Mouse (Mus musculus): ENCODE data around the gene Slc35e3.

Slc35e3 gene

DNA sequence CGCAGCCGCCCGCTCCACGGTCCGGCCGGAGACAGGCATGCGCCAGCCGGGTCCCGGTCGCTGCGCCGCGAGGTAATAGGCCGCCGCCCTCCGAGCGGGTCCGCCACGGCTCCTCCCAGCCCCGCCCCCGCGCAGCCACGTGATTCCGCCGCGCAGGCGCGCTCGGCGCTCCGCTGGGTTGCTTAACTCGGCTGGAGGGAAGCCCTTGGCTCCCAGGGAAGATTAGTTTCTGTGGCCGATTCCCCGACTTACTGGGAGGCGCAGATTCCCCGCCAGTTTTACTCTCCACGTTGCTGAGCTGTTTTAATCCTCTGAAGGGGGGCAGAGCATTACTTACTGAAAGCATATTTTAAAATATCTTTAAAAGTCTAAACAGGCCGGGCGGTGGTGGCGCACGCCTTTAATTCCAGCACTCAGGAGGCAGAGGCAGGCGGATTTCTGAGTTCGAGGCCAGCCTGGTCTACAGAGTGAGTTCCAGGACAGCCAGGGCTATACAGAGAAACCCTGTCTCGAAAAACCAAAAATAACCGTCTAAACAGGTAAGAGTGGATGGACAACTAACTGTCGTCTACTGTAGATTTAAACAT lies at the start of gene Slc35e3:
Gene Slc35e3, minus strand, starts transcription at position 69 of the 587 bp plus-strand sequence.
- in situ Hi-C loops (cut with MboI, MseI) = no loop called here

DNA sequence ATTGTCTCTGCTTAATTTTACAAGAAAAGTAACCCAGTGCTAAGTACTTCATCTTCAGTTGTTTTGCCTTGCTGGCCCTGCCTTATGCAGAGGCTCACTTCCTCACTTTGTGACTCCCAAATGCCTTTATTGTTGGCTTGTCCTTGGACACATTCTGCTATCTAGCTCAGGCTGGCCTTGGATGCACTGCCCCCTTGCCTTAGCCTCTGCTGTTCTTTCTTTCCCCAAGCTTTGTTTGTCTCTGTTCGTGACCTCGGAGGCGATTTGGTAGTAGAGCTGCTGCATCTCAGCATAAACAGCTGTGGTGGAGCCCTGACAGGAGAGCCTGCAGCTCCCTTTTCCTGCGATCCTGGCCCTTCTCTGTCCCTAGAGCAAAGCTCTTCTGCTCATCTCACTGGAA lies 49.0 kb upstream of the Slc35e3 start:
- in situ Hi-C loops (cut with MboI, MseI) = no loop called here

DNA sequence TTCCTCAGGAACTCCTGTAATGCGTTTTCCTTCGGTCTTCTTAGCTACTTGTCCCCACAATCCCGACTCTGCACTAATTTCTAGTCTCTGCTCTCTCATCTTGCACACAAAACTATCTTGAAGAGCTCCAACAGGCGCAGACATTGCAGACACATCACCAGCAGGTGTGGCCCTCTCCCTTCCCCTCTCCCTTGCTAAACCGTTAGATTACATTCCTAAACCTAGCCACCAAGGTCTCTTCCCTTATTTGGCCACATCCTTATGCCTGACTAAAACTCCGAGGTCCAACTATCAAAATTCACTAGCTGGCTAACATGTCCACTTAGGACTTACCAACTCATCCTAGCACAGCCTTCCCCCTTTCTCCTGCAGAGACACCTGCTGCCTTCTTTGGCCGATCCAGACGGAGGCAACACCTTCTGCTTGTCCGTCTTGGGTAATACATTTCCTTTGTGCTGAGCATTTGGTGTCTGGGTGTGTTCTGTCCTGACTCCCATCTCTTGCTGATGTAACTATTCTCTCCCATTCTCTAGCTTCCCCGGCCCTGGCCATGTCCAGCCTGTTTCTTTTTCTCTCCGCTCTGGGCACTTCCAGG lies 47.4 kb upstream of the Slc35e3 start:
- in situ Hi-C loops (cut with MboI, MseI) = no loop called here

DNA sequence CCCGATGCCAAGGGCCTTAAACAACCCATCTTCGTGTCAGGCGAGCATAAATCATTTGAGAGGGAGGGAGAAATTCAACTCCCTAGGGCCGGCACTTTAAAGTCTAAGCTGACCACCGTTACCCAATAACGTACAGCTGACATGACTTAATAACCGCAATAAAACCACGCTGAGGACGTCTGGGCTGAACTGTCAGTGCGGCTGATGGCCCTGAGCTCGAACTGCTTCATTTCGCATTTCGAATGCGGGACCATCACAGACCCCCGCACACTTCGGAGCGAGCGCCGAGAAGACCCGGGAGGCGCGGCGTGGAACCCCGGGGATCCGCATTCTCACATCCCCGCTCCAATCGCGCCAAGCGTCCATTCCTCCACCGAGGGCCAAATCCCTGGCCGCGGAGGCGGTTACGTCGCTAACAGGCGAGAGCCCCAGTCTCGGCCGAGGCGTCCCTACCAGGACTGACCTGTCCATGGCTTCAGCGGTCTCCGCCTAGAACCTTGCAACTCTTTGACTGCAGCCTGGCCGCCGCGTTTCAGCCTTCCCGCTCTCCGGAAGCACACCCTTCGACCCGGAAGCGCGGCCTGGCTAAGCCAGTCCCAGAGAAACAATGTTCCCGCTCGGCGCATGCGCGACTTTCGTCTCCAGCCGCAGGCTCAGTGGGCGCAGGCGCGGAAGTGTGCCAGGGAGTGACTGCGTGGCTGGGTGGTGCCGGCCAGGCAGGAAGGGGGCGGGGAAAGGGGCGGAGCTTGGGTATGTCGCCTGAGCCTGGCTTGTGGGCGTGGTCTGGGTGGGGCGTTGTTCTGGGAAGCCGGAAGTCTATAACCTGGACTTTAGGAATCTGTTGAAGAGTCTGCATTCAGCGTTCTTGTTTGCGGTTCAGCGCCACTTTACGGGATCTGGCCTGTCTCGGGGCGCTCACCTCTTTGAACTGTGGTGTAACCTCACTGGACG lies 46.3 kb upstream of the Slc35e3 start, which contains the start of gene Nup107:
Gene Nup107, minus strand, starts transcription at position 565 of the 951 bp plus-strand sequence.
- in situ Hi-C loops (cut with MboI, MseI) = no loop called here

DNA sequence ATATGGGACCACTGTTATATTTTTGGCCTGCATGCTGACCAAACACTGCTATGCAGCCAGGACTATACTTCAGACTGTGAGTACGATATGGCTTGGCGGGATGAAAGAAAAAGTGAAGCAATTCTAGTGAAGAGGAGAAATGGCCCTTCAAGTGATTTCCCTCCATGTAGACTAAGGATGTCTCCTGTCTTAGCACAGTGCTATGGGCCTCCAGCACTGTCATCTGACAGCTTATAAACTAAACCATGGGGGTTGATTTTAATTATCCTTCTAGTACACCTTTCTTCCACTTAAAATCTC lies 45.0 kb upstream of the Slc35e3 start:
- in situ Hi-C loops (cut with MboI, MseI) = no loop called here

DNA sequence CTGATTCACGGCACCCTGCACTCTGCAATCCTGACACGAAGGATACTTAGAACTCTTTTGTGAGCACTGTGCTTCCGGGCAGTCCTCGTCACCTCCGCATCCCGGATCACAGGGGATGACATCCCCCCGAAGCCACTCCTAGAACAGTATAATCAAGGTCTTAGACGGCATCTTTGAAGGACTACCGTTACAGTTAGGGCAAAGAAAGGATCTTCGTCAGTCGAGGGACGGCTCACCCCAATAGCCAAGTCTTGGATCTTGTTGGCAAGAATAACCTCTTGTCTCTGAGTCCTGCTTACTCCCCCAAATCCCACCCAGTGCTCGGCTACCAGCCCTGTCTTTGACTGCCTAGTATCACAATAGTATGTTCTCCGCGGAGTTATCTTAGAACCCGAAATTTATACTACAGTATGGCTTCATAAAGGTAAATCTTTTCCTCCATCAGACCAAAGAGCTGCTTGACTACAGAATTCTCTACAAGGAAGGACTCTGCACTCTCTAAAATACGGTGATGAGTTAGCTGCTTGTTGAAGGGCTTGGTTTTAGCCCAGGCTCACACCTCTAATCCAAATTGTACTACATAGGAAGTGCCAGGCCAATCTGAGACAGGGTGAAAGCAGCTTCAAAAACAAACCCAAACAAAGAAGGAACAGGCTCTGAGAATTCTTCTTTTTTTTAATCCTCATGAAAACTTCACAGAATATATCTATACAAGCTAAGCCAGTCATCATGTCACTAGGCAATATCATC lies 44.4 kb upstream of the Slc35e3 start:
- in situ Hi-C loops (cut with MboI, MseI) = no loop called here

DNA sequence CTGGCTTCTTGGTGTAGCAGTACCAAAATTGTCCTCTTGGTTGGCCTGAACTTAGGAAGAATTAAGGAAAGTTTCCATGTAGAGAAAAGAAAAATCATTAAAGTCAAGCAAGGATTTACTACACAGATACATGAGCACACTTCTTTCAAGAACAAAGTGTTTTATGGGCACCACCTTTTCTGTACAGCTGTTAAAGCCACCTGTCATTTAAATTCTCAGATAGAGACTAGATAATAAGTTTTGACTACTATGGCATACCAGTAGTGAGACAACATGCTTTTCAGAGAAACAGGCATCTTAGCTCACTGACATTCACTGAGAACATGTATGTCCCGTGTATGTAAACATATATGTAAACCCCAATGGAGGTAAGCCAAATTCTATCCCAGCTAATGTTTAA lies 43.8 kb upstream of the Slc35e3 start:
- in situ Hi-C loops (cut with MboI, MseI) = no loop called here

DNA sequence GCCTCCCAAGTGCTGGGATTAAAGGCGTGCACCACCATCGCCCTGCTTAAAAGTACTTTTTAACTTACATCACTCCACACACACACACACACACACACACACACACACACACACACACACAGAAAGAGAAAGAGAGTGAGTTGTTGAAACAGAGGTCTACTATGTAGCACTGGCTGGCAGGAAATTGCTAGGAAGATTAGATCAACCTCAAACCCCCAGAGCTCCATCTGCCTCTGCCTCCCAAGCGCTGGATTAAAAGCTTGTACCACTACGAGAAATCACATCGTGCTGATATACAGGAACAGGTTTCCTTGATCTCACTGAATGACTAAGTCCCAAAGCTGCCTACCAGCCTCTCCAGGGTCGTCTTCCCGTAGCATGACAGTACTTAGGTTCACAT lies 38.5 kb upstream of the Slc35e3 start:
- in situ Hi-C loops (cut with MboI, MseI) = no loop called here

DNA sequence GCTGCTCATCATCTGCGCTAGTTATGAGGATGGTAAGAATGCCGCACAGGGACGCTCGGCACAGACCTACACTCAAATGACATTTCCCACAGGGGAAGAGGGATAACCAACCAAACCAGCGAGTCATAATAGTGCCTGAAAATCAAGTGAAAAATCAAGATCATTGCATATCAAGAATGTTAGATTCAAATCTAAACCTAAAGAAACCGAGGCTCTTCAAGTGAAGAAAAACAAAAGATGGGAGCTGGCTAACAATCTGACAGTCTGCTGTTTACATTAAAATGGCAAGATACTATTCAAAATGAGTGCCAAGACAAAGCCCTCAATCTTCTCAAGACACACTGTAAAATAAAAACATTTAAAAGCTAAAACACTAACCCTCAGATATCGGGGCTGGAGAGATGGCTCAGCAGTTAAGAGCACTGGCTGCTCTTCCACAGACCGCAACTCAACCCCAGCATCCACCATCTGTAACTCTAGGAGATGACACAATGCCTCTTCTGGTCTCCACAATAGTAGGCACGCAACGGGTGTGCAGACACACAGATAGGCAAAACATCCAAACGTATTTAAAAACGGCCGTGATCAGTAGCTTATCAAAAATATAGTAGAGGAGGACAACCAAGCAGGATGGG lies 37.7 kb upstream of the Slc35e3 start:
- in situ Hi-C loops (cut with MboI, MseI) = no loop called here

DNA sequence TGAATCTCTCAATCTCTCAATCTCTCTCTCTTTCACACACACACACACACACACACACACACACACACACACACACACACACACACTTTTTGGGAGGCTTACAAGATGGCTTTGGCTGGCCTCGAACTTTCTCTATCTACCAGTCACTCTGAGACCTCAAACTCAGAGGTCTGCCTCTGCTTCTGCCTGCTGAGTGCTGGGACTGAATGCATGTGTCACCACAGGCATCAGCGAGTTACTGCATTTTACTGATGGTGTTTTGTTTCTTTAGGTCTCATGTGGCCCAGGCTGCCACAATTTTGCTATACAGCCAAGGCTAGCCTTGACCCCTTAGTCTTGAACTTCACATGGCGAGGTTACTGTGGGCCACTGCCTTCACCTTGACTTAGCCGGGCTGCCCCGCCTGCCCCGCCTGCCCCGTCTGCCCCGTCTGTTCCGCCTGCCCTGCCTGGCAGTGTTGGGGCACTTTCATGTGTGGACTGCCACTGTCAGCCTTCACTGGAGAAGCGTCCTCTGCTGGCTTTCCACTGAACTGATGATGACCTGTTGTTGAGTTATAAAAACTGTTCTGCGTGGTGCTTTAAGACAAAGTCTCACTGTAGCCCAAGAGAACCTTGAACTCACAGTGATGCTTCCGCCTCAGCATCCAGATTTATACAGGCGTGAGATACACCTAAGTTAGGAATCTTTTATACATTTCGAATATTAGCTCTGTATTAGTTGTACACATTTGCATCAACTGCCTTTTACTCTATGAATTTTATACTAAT lies 36.5 kb upstream of the Slc35e3 start:
- in situ Hi-C loops (cut with MboI, MseI) = no loop called here

DNA sequence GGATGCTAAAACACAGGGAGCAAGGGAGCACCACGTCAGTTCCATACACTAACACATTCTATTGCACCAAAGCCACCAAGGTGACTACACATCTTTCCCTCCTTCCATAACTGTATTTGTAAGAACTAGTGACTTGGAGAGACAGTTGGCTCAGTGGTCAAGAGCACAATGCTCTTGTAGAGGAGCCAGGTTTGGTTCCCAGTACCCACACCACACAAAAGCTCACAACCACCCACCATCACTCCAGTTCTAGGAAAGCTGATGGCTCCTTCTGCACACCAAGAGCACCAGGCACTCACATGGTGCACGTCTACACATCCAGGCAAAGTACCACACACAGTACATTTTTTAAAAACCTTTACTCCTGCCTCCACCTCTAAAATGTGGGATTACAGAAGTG lies 35.9 kb upstream of the Slc35e3 start:
- in situ Hi-C loops (cut with MboI, MseI) = no loop called here

DNA sequence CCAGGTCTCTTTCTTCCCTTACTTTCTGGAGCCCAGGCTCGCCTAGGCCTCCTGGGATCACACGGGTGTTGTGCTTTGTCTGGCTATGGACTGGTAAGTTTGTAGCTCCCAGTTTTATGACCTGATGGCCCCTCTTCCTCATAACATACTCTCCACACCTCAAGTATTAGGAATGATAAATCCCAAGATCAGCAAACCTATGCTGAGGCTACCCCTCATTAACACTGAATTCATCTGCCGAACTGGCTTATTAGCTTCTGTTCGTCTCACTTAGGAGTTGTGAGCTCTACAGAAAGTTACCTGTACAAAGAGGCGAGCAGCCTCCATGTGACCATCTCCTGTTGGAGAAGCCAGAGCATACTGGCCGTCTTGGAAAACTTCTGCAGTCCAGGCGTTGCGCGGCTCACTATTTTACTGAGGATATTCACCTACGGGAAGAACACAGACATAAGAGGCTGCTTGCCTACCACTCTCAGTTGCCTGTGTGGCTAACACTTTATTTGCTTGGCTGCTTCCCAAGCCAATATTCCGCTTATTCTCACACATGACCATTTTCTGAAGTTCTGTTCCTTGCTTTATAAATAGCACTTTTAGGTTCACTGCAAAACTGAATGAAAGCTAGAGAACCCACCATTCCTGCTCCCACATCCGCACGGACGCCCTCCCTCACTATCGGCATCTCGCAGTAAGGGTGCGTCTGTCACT lies 35.0 kb upstream of the Slc35e3 start:
- in situ Hi-C loops (cut with MboI, MseI) = no loop called here

DNA sequence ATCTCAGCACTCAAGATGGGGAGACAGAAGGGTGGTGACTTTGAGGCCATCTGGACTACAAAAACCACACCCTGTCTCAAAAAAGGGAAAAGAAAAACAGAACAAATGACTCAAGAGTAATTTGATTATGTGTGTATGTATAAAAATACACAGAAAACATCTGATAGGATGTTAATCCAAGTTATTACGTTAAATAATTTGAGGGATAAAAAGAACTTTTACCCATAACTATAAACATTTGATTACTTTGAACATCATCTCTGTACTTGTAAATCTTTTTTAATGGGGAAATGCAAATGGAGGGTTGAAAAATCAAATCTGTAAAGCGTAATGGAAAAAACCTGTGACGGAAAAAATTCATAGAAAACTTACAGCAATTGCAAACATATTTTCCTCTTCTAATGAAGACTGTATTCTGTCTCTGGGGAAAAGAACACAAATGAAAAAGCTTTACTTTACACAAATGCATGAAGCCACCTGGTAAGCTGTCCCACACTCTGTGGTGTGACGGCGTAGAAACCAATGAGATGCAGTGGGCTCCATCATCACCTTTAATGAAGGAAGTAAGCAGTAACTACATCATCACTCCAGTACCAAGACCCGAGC lies 34.2 kb upstream of the Slc35e3 start:
- in situ Hi-C loops (cut with MboI, MseI) = no loop called here

DNA sequence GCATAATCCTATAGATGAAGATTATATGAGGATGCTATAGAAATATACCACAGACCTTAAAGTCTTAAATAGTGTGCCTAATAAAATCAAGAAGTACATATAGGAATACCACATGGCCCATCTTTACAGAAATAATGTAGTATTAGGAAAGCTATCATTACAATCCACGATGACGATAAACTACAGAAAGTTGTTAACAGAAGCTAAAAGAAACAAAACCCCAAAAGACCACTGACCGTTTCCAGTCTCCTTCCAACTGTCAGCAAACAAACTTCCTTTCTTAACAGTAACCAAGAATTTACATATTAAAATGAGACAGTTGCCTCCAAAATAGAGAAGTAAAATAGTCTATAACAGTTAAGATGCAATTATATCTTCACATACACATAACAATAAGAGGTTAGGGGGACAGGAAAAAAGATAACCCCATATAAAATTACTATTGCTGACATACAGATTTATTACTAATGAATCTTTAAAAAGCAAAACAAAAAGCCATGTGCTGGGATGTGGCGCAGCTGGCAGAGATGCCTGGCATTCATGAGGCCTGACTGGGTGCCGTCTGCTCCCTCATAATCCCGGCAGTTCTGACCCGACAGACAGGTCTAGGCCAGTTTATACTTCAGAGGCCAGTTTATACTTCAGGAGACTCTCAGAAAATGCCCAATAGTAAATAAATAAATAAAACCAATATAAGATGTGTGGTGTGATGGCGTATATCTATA lies 33.6 kb upstream of the Slc35e3 start:
- in situ Hi-C loops (cut with MboI, MseI) = no loop called here

DNA sequence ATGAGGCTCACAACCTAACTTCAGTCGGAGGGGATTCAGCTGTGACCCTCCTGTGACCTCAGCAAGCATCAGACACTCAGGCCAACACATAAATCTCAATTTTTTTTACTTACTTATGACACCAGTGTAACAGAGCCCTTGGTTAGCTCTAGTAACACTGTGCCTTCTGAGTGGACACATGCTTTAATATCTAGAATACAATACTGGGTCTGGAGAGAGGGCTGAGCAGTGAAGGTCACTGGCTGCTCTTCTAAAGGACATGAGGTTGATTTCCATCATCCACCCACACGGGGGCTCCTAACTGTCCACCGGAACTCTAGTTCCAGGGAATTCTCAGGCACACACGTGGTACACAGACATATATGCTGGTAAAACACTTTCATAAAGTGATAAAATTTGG lies 32.8 kb upstream of the Slc35e3 start:
- in situ Hi-C loops (cut with MboI, MseI) = no loop called here

DNA sequence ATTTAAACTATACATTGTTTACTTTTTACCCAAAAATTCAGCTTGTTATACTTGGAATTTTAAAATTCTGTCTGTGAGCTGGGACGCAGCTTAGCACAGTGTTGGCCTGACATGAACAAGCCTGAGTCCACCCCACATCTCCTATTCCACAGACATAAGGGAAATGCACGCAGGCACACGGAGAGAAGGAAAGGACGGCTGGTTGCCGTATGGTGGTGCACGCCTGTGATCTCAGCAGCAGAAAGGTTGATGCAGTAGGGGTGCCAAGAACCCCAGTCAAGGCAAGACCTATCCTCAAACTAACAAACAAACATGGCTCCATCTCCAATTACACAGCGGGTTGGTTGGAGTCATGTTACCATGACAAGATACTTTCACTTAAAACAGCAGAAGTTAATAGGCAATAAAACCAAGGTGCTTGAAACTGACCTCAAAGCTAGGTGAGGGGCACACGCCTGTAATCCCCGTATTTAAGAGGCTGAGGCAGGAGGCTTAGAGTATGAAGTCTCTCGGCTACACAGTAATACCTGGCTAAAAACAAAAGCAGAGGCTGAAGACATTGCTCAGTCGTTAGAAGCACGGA lies 32.3 kb upstream of the Slc35e3 start:
- in situ Hi-C loops (cut with MboI, MseI) = no loop called here

DNA sequence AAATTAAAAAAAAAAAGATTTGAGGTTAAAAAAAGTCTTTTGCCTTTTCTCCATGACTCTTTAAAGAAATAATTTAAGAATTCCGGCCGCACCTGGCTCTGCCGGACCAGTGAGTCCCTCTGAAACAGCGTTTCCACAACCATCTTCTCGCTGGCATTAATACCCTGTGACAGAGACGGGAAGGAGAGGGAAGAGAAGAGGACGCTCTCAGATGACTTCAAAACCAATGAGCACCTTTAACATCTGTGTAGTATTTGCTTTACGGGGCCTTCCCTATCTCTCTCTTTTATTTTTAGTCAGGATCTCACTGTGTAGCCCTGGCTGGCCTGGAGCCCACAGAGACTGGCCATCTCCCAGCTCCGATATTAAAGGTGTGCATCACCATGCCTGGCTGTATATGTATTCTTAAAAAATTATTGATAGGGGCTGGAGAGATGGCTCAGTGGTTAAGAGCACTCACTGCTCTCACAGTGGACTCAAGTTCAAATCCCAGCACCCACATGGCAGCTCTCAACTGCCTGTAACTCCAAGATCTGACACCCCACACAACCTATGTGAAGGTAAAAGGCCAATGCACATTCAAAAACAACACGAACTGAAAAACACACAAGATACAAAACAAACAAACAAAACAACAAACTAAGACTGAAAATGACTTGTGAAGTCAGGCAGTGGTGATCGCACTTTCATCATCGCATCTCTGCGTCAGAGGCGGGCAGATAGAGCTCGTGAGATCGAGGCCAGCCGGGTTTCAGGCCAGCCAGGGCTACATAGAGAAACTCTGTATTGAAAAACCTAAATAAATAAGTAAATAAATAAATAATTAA lies 31.5 kb upstream of the Slc35e3 start:
- in situ Hi-C loops (cut with MboI, MseI) = no loop called here

DNA sequence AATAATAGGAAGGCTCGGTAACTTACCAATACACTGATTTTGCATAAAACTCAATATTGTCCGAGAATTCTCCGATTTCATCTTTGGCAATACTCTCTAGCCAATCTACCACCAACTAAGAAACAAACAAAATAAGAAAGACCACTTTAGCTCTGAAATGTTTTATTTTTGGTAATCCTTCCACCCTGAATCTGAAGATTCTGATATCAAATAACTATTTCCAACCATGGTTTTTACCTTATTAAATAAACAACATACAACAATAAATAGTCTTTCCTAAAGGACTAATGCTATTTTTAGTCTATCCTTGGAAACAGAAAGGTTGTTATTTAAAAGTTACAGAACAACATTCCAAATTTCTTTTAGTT lies 30.9 kb upstream of the Slc35e3 start:
- in situ Hi-C loops (cut with MboI, MseI) = no loop called here

All from T-helper 2 cell (primary cell).